Mouse (Mus musculus): ENCODE measurements at regions not wholly inside any gene's neighbourhood (a gene's known extent, or its start where the extent isn't known, plus 50 kb on each side); places are given as distances from the start of the nearest gene placed in this dataset.

GRCm38 (mm10) chrY:43772246-43772645 is 492.0 kb downstream of the Gm21739 start:
- DNase-seq: peak; percentile 0
